Mouse (Mus musculus) heart, embryonic 15.5 days (tissue): ENCODE measurements around the gene Olfr887. TPM values are rescaled to one million over a fixed set of nuclear protein-coding genes. Genes with fewer than 3 reads are reported as not detected.

Experiments
- ATAC-seq: fragments of 200-750 bp; cut with Nextera tagmentation; replicated peaks from 2 replicates; pipeline ENCODE4 v1.8.0; 2017; ENCODE audit warnings: low read depth, moderate TSS enrichment; ENCODE audit not compliant: insufficient number of reproducible peaks, insufficient read depth, low FRiP score
- H3K27ac ChIP-seq: fragments of 300-500 bp; sonication (generic); 2 replicates; pipeline ENCODE4 v1.5.1; 2015; ENCODE audit warnings: mild to moderate bottlenecking, inconsistent platforms
- H3K27me3 ChIP-seq: fragments of 300-500 bp; sonication (generic); 2 replicates; pipeline ENCODE4 v1.6.1; 2015; ENCODE audit warnings: inconsistent platforms
- H3K36me3 ChIP-seq: fragments of 300-500 bp; sonication (generic); 2 replicates; pipeline ENCODE4 v1.6.1; 2015; ENCODE audit warnings: mild to moderate bottlenecking, inconsistent platforms
- H3K4me1 ChIP-seq: fragments of 300-500 bp; sonication (generic); replicated peaks from 2 replicates; pipeline ENCODE4 v1.6.1; 2015; ENCODE audit warnings: inconsistent platforms
- H3K4me2 ChIP-seq: fragments of 300-500 bp; sonication (generic); 2 replicates; pipeline ENCODE4 v1.6.1; 2015; ENCODE audit warnings: inconsistent platforms, mild to moderate bottlenecking, moderate library complexity
- H3K4me3 ChIP-seq: fragments of 300-500 bp; sonication (generic); 2 replicates; pipeline ENCODE4 v1.5.1; 2015; ENCODE audit warnings: mild to moderate bottlenecking, inconsistent platforms
- H3K9ac ChIP-seq: fragments of 300-500 bp; sonication (generic); 2 replicates; pipeline ENCODE4 v1.6.1; 2015; ENCODE audit warnings: mild to moderate bottlenecking, inconsistent platforms
- H3K9me3 ChIP-seq: fragments of 300-500 bp; sonication (generic); replicated peaks from 2 replicates; pipeline ENCODE4 v1.6.1; 2016; ENCODE audit warnings: inconsistent platforms
- WGBS: fragments of 180-500 bp; shearing (Covaris S2); methylation state at CpG from one replicate; pipeline ENCODE4 v1.1.7; 2015; ENCODE audit warnings: mixed read lengths; 5-methylcytosine and 5-hydroxymethylcytosine counted together
- polyA plus RNA-seq: library from polyadenylated mRNA; unstranded; fragments of >200 nt; fragmentation: Nextera tagmentation; extraction: Ambion mirVana; gene quantifications from 2 replicates; pipeline ENCODE4 v1.2.1, GENCODE M21; 2015

The Olfr887 gene
- polyA plus RNA-seq = not detected in 2 replicates

- Histone ChIP-seq H3K4me3 (no peak within 1 kb of the TSS), H3K4me1 (no peaks in the 10 kb centered on the region), H3K9me3 (no peaks in the 10 kb centered on the region), H3K36me3 (no peaks in the 10 kb centered on the region), H3K9ac (no peak within 1 kb of the TSS), H3K27me3 (no peaks in the 10 kb centered on the region), H3K27ac (no peak within 1 kb of the TSS), H3K4me2 (no peak within 1 kb of the TSS)
- ATAC-seq = no peak
- WGBS = 78% methylated on average over 1 of the region's 1 CpGs
Observed at GRCm38 (mm10) chr9:38083772-38084171, at the start of gene Olfr887. Gene Olfr887, plus strand, starts transcription at chr9:38084072.

- WGBS = 45% methylated on average over 1 of the region's 1 CpGs
- no peaks in the 10 kb centered on the region for H3K4me1 ChIP-seq
Observed at GRCm38 (mm10) chr9:38046255-38046654, 37.6 kb upstream of the Olfr887 start, which contains the start of gene Olfr884. Gene Olfr884, plus strand, starts transcription at chr9:38046555.

GRCm38 (mm10) chr9:38061022-38061421 is 22.9 kb upstream of the Olfr887 start, which contains the start of gene Olfr885:
Gene Olfr885, plus strand, starts transcription at chr9:38061322.
- WGBS = 81% methylated on average over 3 of the region's 3 CpGs
- no peaks in the 10 kb centered on the region for H3K4me1 ChIP-seq
- H3K27ac ChIP-seq = no peak within 1 kb of the TSS
- ATAC-seq = no peak
- H3K27me3 ChIP-seq = no peaks in the 10 kb centered on the region
- no peaks in the 10 kb centered on the region for H3K36me3 ChIP-seq
- no peaks in the 10 kb centered on the region for H3K9me3 ChIP-seq
- no peak within 1 kb of the TSS for H3K4me3 ChIP-seq
- no peak within 1 kb of the TSS for H3K4me2 ChIP-seq
- H3K9ac ChIP-seq = no peak within 1 kb of the TSS

More at GRCm38 (mm10) chr9:38046255-38046654, 37.6 kb upstream of the Olfr887 start, which contains the start of gene Olfr884:
- no peaks in the 10 kb centered on the region for H3K9me3 ChIP-seq
- H3K27me3 ChIP-seq = no peaks in the 10 kb centered on the region
- H3K4me2 ChIP-seq = no peak within 1 kb of the TSS
- ATAC-seq = no peak
- H3K9ac ChIP-seq = no peak within 1 kb of the TSS
- no peak within 1 kb of the TSS for H3K27ac ChIP-seq
- H3K36me3 ChIP-seq = no peaks in the 10 kb centered on the region
- no peak within 1 kb of the TSS for H3K4me3 ChIP-seq

- H3K27me3 ChIP-seq = no peaks in the 10 kb centered on the region
- no peak within 1 kb of the TSS for H3K9ac ChIP-seq
- no peak within 1 kb of the TSS for H3K4me2 ChIP-seq
- H3K9me3 ChIP-seq = no peaks in the 10 kb centered on the region
- ATAC-seq = no peak
- no peak within 1 kb of the TSS for H3K4me3 ChIP-seq
- H3K27ac ChIP-seq = no peak within 1 kb of the TSS
- WGBS = 53% methylated on average over 1 of the region's 1 CpGs
- no peaks in the 10 kb centered on the region for H3K4me1 ChIP-seq
- no peaks in the 10 kb centered on the region for H3K36me3 ChIP-seq
Observed at GRCm38 (mm10) chr9:38107828-38108227, 24.0 kb downstream of the Olfr887 start, which contains the start of gene Olfr888. Gene Olfr888, plus strand, starts transcription at chr9:38108128.

- H3K36me3 ChIP-seq = no peaks in the 10 kb centered on the region
- ATAC-seq = no peak
- no peak within 1 kb of the TSS for H3K4me3 ChIP-seq
- H3K9ac ChIP-seq = no peak within 1 kb of the TSS
- H3K4me1 ChIP-seq = no peaks in the 10 kb centered on the region
- H3K4me2 ChIP-seq = no peak within 1 kb of the TSS
- H3K27ac ChIP-seq = no peak within 1 kb of the TSS
- no peaks in the 10 kb centered on the region for H3K27me3 ChIP-seq
- no peaks in the 10 kb centered on the region for H3K9me3 ChIP-seq
Observed at GRCm38 (mm10) chr9:38114898-38115297, 31.0 kb downstream of the Olfr887 start, which contains the start of gene Olfr889. Gene Olfr889, plus strand, starts transcription at chr9:38115198.

Other genes with a start within 250 kb of the Olfr887 start
- not detected in 2 replicates for gene Olfr877, start 229.8 kb upstream of the Olfr887 start, polyA plus RNA-seq
- gene Olfr145, start 187.3 kb upstream of the Olfr887 start, polyA plus RNA-seq = not detected in 2 replicates
- gene Olfr878, start 166.2 kb upstream of the Olfr887 start, polyA plus RNA-seq = not detected in 2 replicates
- not detected in 2 replicates for gene Olfr881, start 92.2 kb upstream of the Olfr887 start, polyA plus RNA-seq
- not detected in 2 replicates for gene Olfr883, start 58.3 kb upstream of the Olfr887 start, polyA plus RNA-seq
- gene Olfr884, start 37.5 kb upstream of the Olfr887 start, polyA plus RNA-seq = not detected in 2 replicates
- gene Olfr885, start 22.8 kb upstream of the Olfr887 start, polyA plus RNA-seq = not detected in 2 replicates
- not detected in 2 replicates for gene Olfr888, start 24.1 kb downstream of the Olfr887 start, polyA plus RNA-seq
- 0.03 TPM in 1 of 2 replicates, not detected in the other for gene Olfr889, start 31.1 kb downstream of the Olfr887 start, polyA plus RNA-seq
- not detected in 2 replicates for gene Olfr890, start 58.4 kb downstream of the Olfr887 start, polyA plus RNA-seq
- gene Olfr891, start 96.7 kb downstream of the Olfr887 start, polyA plus RNA-seq = not detected in 2 replicates
- not detected in 2 replicates for gene Olfr893, start 124.3 kb downstream of the Olfr887 start, polyA plus RNA-seq
- gene Olfr894, start 134.0 kb downstream of the Olfr887 start, polyA plus RNA-seq = not detected in 2 replicates
- not detected in 2 replicates for gene Olfr143, start 168.7 kb downstream of the Olfr887 start, polyA plus RNA-seq
- not detected in 2 replicates for gene Olfr895, start 183.8 kb downstream of the Olfr887 start, polyA plus RNA-seq
- not detected in 2 replicates for gene Olfr896-ps1, start 207.0 kb downstream of the Olfr887 start, polyA plus RNA-seq
- not detected in 2 replicates for gene Olfr25, start 245.0 kb downstream of the Olfr887 start, polyA plus RNA-seq